Mouse (Mus musculus) liver (tissue): ENCODE data around the gene A930018P22Rik.

Source experiments
- DNase-seq: peaks from one replicate; pipeline ENCODE4 v3.0.0-alpha.2; 2020; ENCODE audit warnings: mixed read lengths

Gene A930018P22Rik

GRCm38 (mm10) chr2:104120312-104120711 is 2.3 kb upstream of the A930018P22Rik start:
- no peak for DNase-seq

GRCm38 (mm10) chr2:104121681-104122504 is 676 bp upstream of the A930018P22Rik start:
- DNase-seq = peak; percentile 77

DNA sequence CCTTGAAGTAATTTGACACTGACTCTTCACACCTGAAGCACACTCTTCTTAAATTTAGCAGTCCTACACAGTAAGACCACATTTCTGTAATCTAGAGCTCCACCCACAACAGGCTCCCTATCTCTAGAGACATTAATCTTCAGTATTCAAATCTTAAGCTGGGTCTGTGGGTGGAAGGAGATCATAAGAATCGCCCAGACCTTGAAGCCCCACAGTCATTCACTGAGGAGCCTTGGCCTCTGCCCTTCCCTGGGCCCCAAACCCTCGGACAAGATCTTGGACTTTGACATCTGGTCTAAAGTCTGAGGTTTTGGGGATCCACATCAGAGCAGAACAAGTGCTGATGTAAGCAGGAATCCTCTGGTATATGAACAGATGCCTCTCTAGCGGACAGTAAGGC is 971 bp downstream of the A930018P22Rik start:
- DNase-seq = peak; percentile 61

GRCm38 (mm10) chr2:104124071-104124470 is 1.5 kb downstream of the A930018P22Rik start:
- no peak for DNase-seq

DNA sequence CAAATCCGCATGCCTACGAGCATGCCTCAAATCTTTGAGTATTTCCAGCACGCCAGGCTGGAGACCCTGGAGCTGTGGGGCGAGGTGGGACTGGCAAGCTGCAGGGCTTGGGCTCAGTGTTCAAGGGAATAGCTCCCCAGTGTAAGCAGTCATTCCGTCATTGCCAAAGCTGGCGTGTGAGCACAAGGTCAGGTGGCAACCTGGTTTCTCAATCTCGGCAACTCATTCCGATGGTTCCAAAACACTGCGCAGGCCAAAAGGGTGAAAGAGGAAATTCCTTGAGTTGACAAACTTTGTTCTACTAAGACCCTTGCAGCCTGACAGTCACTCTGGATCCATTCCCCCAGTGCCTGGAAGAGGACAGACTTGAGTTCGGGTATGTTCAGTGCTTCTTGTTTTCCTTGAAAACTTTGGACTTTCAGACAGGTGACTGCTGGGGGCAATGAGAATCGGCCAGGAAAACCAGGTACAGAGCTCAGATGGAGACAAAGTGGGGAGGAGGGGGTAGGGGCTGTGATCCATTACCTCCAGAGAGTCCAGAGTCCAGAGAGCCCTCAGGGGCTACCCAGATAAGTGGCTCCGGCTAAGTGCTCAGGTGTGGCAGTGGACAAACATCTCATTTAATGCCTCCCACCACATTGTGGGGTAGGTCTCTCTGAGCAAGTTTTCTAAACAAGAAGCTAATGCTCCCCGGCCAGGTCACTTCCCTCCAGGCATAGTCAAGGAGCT is 6.4 kb downstream of the A930018P22Rik start:
- DNase-seq = no peak

- DNase-seq = peak; percentile 92
These were observed 7.6 kb downstream of the A930018P22Rik start for GRCm38 (mm10) chr2:104130165-104130564.

DNA sequence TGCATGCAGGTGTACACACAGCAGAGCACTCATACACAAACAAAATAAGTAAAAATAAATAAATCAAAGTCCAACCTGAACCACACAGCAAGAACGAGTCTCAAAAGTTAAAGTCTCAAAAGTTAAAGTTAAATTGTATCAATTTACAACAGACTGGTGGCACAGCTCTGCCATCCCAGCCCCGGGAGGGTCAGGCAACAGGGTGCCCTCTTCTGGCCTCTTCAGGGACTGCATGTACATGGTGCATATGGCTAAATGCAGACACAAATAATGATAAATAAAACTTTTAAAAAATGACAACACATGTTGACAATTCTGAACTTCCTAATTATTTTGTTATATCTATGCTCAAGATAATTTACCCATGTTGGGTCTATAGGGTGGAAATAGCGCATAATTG is 8.4 kb downstream of the A930018P22Rik start:
- DNase-seq = peak; percentile 88

DNA sequence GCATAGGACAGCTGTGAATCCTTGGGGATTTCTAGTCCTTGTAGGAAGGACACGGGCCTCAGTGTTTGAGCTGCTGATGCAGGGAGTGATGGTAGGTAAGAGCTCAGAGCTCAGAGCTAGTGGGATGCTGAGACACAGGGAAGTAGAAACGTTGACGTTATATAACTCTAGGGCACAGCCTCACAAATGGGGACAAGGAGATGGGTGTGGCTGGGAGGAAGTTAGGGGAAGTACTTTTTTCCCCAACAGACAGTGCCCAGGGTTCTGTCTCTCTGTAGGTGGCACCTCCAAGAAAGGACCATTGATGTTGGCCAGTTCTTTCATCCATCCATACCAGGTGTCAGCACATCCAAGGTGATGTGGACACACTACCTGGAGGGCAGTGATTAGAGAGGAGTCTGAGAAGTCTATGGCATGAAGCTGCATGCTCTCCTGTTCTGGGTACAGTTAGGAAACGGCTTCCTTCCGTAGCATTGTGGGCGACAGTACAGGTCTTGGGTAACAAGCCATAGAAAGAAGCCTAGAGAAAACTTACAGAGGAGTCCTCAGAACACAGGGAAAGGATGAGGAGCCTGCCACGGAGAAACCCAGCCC is 9.8 kb downstream of the A930018P22Rik start:
- DNase-seq = no peak

GRCm38 (mm10) chr2:104133042-104133810 is 10.7 kb downstream of the A930018P22Rik start:
- DNase-seq = no peak

DNA sequence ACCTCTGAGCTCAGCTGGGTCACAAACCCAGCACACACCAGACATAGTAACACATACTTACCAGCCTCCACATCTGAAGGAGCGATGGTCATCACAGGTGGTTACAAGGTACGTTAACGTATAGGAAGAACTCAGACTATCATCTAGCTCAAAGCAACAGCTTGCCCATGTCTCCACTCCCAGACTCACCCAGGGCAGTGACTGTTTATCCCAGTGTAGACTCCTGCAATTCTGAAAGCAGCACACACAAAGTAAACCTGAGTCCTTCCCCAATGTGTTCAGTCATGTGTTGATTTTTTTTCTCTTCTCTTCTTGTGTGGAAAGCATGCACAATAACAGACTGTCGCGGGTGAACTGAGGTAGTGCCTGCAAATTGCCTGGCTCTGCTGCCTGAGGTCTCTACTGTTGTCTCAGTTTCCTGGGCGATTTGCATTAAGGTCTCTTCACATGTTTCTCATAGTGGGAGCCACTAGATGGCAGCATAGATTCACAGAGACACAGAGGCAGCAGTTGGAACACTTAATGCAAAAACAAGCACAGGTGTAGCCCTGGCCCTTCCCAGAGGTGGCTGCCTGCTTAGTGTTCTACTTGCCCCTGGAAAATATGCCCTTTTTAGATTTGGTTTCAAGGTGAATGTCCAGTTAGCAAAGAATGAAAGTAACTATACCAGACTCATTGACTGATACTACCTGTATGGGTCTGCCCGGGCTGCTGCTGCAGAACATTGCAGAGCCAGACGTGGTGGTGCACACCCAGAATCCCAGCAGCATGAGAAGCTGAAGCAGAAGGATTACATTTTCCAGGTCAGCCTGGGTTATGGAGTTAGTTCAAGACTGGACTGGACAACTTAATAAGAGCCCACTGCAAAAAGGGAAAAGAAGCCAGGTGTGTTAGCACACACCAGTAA is 11.8 kb downstream of the A930018P22Rik start:
- DNase-seq = peak; percentile 62

DNA sequence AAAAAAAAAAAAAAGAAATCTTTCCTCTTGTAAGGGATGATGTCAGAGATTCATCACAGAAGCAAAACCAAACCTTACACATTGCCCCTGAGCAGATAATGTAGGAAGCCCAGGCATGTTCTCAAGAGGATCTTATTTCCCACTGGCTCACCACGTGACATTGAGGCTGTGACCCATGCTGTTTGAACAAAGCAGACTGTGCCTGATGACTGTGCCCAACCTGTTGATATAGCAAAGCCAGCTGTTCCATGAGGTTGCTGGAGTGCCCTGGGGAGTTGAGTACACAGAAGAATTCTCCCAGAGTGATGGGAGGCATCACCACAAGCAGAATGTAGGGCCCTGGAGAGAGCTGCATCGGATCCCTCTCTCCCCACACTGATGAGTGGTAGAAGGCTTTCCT is 13.4 kb downstream of the A930018P22Rik start:
- no peak for DNase-seq

DNA sequence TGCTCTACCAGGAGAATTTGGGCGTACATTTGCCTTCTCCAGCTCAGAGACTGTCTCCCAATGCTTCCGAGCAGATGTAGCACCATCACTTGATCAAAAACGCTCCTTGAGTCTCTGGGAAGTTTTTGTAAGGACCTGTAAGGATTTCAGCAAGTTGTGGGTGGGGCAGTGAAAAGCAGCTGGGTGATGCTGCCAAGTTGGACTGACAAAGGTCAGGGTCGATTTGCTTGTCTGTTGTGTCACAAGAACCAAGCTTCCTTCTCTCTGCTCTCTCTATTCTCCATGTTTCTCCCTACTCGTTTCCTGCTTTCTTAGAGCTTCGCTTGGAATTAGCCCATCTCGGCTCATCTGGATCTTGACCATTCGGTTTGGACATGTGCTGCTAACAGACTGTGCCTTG is 19.6 kb downstream of the A930018P22Rik start:
- no peak for DNase-seq

DNA sequence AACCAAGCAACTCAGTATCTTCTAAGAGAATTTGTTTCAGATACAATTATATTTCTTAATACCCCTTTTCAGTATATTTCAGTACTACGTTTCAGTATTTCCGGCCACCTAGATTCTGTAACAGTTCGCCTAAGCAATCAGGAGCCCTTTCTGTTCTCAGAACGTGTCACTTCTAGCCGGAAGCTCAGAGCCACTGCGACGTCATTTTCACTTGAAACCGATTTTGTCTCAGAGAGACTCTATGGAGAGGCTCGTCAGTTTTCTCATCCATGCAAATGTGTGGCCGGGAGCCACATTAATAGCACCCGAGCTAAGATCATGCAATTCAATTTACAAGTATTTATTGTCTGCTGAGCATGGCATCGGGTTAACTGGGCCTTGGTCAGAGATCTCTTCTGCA is 21.4 kb downstream of the A930018P22Rik start:
- DNase-seq = no peak

- DNase-seq = peak; percentile 81
These were observed 23.4 kb downstream of the A930018P22Rik start for GRCm38 (mm10) chr2:104145983-104146382.

GRCm38 (mm10) chr2:104147910-104148561 is 25.5 kb downstream of the A930018P22Rik start:
- no peak for DNase-seq

DNA sequence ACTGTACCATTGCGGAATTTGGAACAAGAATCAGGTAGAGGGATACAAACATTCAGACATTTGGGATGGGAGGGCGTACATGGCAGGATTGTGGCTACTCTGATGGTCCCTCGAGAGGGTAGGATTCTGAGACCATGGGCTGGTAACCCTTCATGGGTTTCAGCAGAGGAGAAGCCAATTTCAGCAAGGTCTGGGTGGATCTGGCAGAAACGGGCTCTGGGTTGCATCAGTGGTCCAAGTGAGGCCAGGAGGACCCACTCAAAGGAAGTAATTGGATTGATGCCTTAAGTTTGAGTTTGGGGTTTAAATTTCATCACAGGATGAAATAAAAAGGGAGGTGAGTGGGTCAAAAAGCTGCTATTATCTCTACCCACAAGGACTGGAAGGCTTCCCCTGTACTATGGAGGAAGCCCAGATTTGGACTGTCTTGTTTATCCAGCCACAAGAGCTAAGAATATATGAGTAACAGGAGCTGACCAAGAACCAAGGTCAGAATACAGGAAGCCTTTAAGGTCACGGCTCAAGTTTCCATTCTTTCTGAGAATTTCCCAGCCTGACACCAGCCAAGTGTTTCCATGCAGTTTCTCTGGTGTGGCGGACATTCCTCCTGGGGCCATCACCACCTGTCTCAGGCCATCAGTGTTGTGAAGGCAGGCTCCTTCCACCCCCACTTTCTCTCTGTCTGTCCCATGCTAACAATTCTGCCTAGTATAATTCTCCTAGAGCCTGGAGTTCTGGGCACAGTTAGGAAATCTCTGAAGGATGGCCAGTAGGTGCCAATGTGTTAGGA is 28.2 kb downstream of the A930018P22Rik start:
- no peak for DNase-seq

- no peak for DNase-seq
These were observed 30.8 kb downstream of the A930018P22Rik start for GRCm38 (mm10) chr2:104153345-104153744.

- DNase-seq = no peak
These were observed 31.3 kb downstream of the A930018P22Rik start for GRCm38 (mm10) chr2:104153876-104154275.

DNA sequence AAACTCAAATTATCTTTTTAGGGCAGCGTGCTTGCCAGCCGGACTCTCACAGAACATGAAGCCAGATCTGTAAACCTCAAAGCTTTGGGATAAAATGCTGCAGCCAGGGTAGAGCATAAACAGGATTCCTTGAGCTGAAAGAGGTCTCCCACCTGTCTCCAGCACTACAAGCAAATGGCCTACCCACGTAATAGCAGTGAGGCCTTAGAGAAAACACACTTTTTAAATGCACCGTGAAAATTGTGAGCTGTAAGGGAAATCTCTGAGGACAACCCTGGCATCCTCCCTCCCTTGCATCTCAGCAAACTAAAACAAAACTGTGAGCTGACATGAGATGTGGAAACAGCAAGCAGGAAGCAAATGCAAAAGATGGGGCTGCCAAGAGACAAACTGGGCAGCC is 35.3 kb downstream of the A930018P22Rik start:
- DNase-seq = no peak

- no peak for DNase-seq
These were observed 40.8 kb downstream of the A930018P22Rik start for GRCm38 (mm10) chr2:104163418-104163817.
